Mouse (Mus musculus) intestine, postnatal 0 days (tissue): ENCODE data around the gene St7. TPM values are rescaled to one million over a fixed set of nuclear protein-coding genes. Genes with fewer than 3 reads are reported as not detected.

ENCODE experiments used
- ATAC-seq: fragments of 200-750 bp; cut with Nextera tagmentation; 2 replicates; pipeline ENCODE4 v1.8.0; 2017; ENCODE audit warnings: mild to moderate bottlenecking, moderate TSS enrichment, moderate library complexity
- H3K27ac ChIP-seq: fragments of 300-500 bp; sonication (generic); 2 replicates; pipeline ENCODE4 v1.5.1; 2014; ENCODE audit warnings: mild to moderate bottlenecking, low read depth, low read length, moderate library complexity
- H3K27me3 ChIP-seq: fragments of 300-500 bp; sonication (generic); replicated peaks from 2 replicates; pipeline ENCODE4 v1.6.1; 2014; ENCODE audit warnings: low read length, mixed read lengths; ENCODE audit not compliant: control insufficient read depth, insufficient read depth
- H3K36me3 ChIP-seq: fragments of 300-500 bp; sonication (generic); 2 replicates; pipeline ENCODE4 v1.6.1; 2014; ENCODE audit warnings: mild to moderate bottlenecking, moderate library complexity; ENCODE audit not compliant: control insufficient read depth, insufficient read depth
- H3K4me1 ChIP-seq: fragments of 300-500 bp; sonication (generic); replicated peaks from 2 replicates; pipeline ENCODE4 v1.6.1; 2014; ENCODE audit warnings: antibody characterized with exemption, low read length, mixed read lengths; ENCODE audit not compliant: control insufficient read depth, insufficient read depth
- H3K4me2 ChIP-seq: fragments of 300-500 bp; sonication (generic); replicated peaks from 2 replicates; pipeline ENCODE4 v1.6.1; 2014; ENCODE audit warnings: low read depth, mild to moderate bottlenecking, moderate library complexity
- H3K4me3 ChIP-seq: fragments of 300-500 bp; sonication (generic); 2 replicates; pipeline ENCODE4 v1.5.1; 2014; ENCODE audit warnings: low read depth, low read length
- H3K9ac ChIP-seq: fragments of 300-500 bp; sonication (generic); 2 replicates; pipeline ENCODE4 v1.6.1; 2014; ENCODE audit warnings: mild to moderate bottlenecking, low read depth, low read length
- H3K9me3 ChIP-seq: fragments of 300-500 bp; sonication (generic); 2 replicates; pipeline ENCODE4 v1.6.1; 2016; ENCODE audit warnings: mixed run types; ENCODE audit not compliant: control insufficient read depth
- CTCF ChIP-seq: sonication (generic); IDR thresholded peaks from 2 replicates; pipeline ENCODE4 v1.5.1; 2016; ENCODE audit warnings: low read depth, mild to moderate bottlenecking, control low read depth, antibody characterized with exemption, moderate library complexity
- WGBS: fragments of 180-500 bp; shearing (Covaris S2); extraction: QIAGEN DNeasy Blood & Tissue Kit; methylation state at CpG from one replicate; pipeline ENCODE4 v1.1.7; 2014; 5-methylcytosine and 5-hydroxymethylcytosine counted together
- polyA plus RNA-seq: library from polyadenylated mRNA; unstranded; fragments of >200 nt; fragmentation: Nextera tagmentation; extraction: Ambion mirVana; gene quantifications from 2 replicates; pipeline ENCODE4 v1.2.1, GENCODE M21; 2015

St7 gene
- polyA plus RNA-seq, 1 experiment from 2014 or later, result 11.2 TPM

- no peak for ATAC-seq
- WGBS, result 67% methylated on average over 3 of the region's 3 CpGs
- no peaks in the 10 kb centered on the region for H3K9me3 ChIP-seq
- TF ChIP-seq CTCF, result no peak
- H3K27ac ChIP-seq, result no peak overlapping the region
- H3K4me1 ChIP-seq, result no peaks in the 10 kb centered on the region
- no peak overlapping the region for H3K4me3 ChIP-seq
- H3K36me3 ChIP-seq, result no peaks in the 10 kb centered on the region
- H3K4me2 ChIP-seq, result no peak overlapping the region
- no peaks in the 10 kb centered on the region for H3K27me3 ChIP-seq
- H3K9ac ChIP-seq, result no peak overlapping the region
Observed at GRCm38 (mm10) chr6:17903355-17903754, 210.6 kb downstream of the St7 start.

DNA sequence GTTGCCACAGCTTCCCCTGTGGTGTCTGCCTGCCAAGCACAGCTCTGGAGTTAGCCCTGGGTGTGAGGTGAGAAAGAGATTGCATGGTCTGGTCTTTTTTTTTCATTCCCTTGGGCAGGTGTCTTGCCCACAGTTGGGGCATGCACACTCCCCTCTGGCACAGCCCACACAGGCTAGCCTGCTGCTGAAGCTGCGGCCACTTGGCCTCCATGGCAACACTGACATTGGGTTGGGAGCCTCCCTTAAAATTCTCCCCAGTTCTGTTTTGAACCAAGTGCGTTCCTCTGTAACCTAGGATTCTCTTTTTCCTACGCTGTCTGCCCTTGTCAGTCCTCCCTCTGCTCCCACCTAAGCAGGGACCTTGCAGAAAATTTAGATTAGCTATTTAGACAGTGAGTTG, 213.0 kb downstream of the St7 start:
- Histone ChIP-seq H3K9ac (no peak overlapping the region), H3K4me2 (no peak overlapping the region), H3K9me3 (no peaks in the 10 kb centered on the region), H3K4me1 (no peaks in the 10 kb centered on the region), H3K36me3 (no peaks in the 10 kb centered on the region), H3K27ac (no peak overlapping the region), H3K4me3 (no peak overlapping the region), H3K27me3 (no peaks in the 10 kb centered on the region)
- no peak for ATAC-seq
- 84% methylated on average over 3 of the region's 3 CpGs for WGBS
- no peak for TF ChIP-seq CTCF

DNA sequence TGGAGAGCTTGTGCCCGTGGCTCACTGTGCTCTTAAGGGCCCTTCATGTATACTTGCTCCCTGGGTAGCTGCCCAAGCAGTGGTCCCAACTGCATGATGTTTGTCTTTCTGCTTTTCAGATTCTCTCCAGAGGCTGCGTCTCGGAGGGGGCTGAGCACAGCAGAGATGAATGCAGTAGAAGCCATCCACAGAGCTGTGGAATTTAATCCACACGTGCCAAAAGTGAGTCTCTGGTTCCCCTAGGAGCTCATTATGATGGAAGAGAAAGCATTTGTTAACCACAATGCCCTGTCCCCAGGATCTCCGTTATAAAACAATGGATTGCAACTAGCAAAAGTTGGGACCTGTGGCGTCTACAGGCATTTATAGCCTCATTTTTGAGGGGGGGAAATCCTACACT, 213.6 kb downstream of the St7 start:
- Histone ChIP-seq H3K4me1 (no peaks in the 10 kb centered on the region), H3K9ac (no peak overlapping the region), H3K4me2 (no peak overlapping the region), H3K36me3 (no peaks in the 10 kb centered on the region), H3K27me3 (no peaks in the 10 kb centered on the region), H3K9me3 (no peaks in the 10 kb centered on the region), H3K27ac (no peak overlapping the region), H3K4me3 (no peak overlapping the region)
- ATAC-seq, result no peak
- no peak for TF ChIP-seq CTCF
- 46% methylated on average over 6 of the region's 6 CpGs for WGBS

- Histone ChIP-seq H3K9me3 (no peaks in the 10 kb centered on the region), H3K9ac (no peak overlapping the region), H3K27ac (no peak overlapping the region), H3K4me3 (no peak overlapping the region), H3K4me1 (no peaks in the 10 kb centered on the region), H3K4me2 (no peak overlapping the region), H3K36me3 (no peaks in the 10 kb centered on the region; the same call in 1 of the 2 replicates), H3K27me3 (no peaks in the 10 kb centered on the region)
- WGBS, result 81% methylated on average over 6 of the region's 6 CpGs
- TF ChIP-seq CTCF, result no peak
- ATAC-seq, result no peak
Observed at GRCm38 (mm10) chr6:17912312-17912711, 219.6 kb downstream of the St7 start.

DNA sequence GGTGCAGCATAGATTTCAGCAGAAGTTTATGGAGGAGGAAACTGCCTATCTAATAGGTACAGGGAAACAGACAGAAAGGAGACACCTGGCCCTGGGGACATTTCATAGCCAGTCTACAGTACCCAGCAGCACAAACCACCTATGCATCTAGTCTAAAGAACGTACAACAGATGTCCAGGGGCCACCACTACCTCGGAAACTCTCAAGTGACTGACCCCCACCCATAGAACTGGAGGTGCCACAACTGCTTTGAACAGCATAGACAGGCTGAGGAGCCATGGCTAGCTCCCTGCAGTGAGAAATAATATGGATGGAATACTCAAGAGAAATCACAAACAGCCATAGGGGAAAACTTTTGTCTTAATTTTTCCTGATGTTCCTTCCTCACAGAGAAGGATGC, 220.1 kb downstream of the St7 start:
- no peak for TF ChIP-seq CTCF
- ATAC-seq, result no peak
- Histone ChIP-seq H3K27ac (no peak overlapping the region), H3K4me3 (no peak overlapping the region), H3K36me3 (no peaks in the 10 kb centered on the region; the same call in 1 of the 2 replicates), H3K4me1 (no peaks in the 10 kb centered on the region), H3K9me3 (no peaks in the 10 kb centered on the region), H3K4me2 (no peak overlapping the region), H3K9ac (no peak overlapping the region), H3K27me3 (no peaks in the 10 kb centered on the region)
- 91% methylated on average over 2 of the region's 2 CpGs for WGBS

GRCm38 (mm10) chr6:17913315-17913714, 220.6 kb downstream of the St7 start:
- WGBS, result 86% methylated on average over 1 of the region's 1 CpGs
- no peak for TF ChIP-seq CTCF

DNA sequence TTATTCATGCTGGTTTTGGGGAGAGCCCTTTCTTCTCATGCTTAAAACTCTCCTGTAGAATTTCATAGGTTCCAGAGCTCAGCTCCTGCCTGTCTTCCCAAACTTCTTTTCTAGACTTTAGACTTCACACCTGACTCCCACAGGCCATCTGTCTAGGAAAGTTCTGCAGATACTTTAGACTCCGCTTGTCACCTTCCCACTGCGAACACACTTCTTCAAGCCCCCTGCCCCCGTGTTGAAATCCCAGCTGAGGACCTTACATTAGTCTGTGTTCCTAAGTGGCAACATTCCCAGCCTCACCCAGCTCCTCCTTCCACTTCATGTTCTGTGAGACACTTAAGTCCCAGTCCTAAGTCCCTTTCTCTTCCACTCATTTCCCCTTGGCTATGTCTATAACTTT, 221.6 kb downstream of the St7 start:
- ATAC-seq, result no peak
- Histone ChIP-seq H3K9me3 (no peaks in the 10 kb centered on the region), H3K36me3 (no peaks in the 10 kb centered on the region; the same call in 1 of the 2 replicates), H3K9ac (no peak overlapping the region), H3K4me2 (no peak overlapping the region), H3K27me3 (no peaks in the 10 kb centered on the region), H3K4me3 (no peak overlapping the region), H3K27ac (no peak overlapping the region), H3K4me1 (no peaks in the 10 kb centered on the region)
- WGBS, result 84% methylated on average over 3 of the region's 3 CpGs
- no peak for TF ChIP-seq CTCF

More at GRCm38 (mm10) chr6:17913315-17913714, 220.6 kb downstream of the St7 start:
- no peaks in the 10 kb centered on the region for H3K4me1 ChIP-seq
- no peak overlapping the region for H3K27ac ChIP-seq
- no peak overlapping the region for H3K4me3 ChIP-seq
- no peak overlapping the region for H3K9ac ChIP-seq
- no peaks in the 10 kb centered on the region for H3K27me3 ChIP-seq
- ATAC-seq, result no peak
- no peaks in the 10 kb centered on the region; the same call in 1 of the 2 replicates for H3K36me3 ChIP-seq
- H3K4me2 ChIP-seq, result no peak overlapping the region
- no peaks in the 10 kb centered on the region for H3K9me3 ChIP-seq
